Mouse (Mus musculus): ENCODE data around the gene Selenof. TPM values are rescaled to one million over a fixed set of nuclear protein-coding genes. Genes with fewer than 3 reads are reported as not detected.

The Selenof gene
- total RNA-seq, 4 experiments from 2014 or later: 133 to 136 (median 134) TPM

- DNase-seq (ENCODE audit: low spot score): no peak
Measured at GRCm38 (mm10) chr3:144563916-144564315, 6.2 kb upstream of the Selenof start.

- no peak for DNase-seq (ENCODE audit: low spot score)
Measured at GRCm38 (mm10) chr3:144565212-144565611, 4.9 kb upstream of the Selenof start.

GRCm38 (mm10) chr3:144568861-144569361, 1.2 kb upstream of the Selenof start:
- DNase-seq (ENCODE audit: low spot score): no peak

GRCm38 (mm10) chr3:144569401-144569971, 618 bp upstream of the Selenof start:
- peak; percentile 15 for DNase-seq (ENCODE audit: low spot score)

GRCm38 (mm10) chr3:144570816-144571487, 848 bp downstream of the Selenof start:
- DNase-seq (ENCODE audit: low spot score): no peak

GRCm38 (mm10) chr3:144574256-144574655, 4.2 kb downstream of the Selenof start:
- DNase-seq (ENCODE audit: low spot score): no peak

- DNase-seq (ENCODE audit: low spot score): no peak
Measured at GRCm38 (mm10) chr3:144577366-144578340, 7.5 kb downstream of the Selenof start.

- DNase-seq (ENCODE audit: low spot score): no peak
Measured at GRCm38 (mm10) chr3:144578921-144579320, 8.8 kb downstream of the Selenof start.

GRCm38 (mm10) chr3:144579796-144580195, 9.7 kb downstream of the Selenof start:
- no peak for DNase-seq (ENCODE audit: low spot score)

GRCm38 (mm10) chr3:144580281-144580680, 10.2 kb downstream of the Selenof start:
- DNase-seq (ENCODE audit: low spot score): no peak

GRCm38 (mm10) chr3:144581842-144582241, 11.7 kb downstream of the Selenof start:
- DNase-seq (ENCODE audit: low spot score): no peak

GRCm38 (mm10) chr3:144582306-144582705, 12.2 kb downstream of the Selenof start:
- no peak for DNase-seq (ENCODE audit: low spot score)

GRCm38 (mm10) chr3:144583789-144584188, 13.7 kb downstream of the Selenof start:
- DNase-seq (ENCODE audit: low spot score): no peak

GRCm38 (mm10) chr3:144584789-144585553, 14.9 kb downstream of the Selenof start:
- DNase-seq (ENCODE audit: low spot score): no peak

- peak; percentile 31 for DNase-seq (ENCODE audit: low spot score)
Measured at GRCm38 (mm10) chr3:144586731-144587130, 16.6 kb downstream of the Selenof start.

GRCm38 (mm10) chr3:144589189-144589890, 19.2 kb downstream of the Selenof start:
- DNase-seq (ENCODE audit: low spot score): no peak

- no peak for DNase-seq (ENCODE audit: low spot score)
Measured at GRCm38 (mm10) chr3:144592992-144593785, 23.1 kb downstream of the Selenof start.

GRCm38 (mm10) chr3:144597121-144597520, 27.0 kb downstream of the Selenof start:
- DNase-seq (ENCODE audit: low spot score): no peak

GRCm38 (mm10) chr3:144597790-144598467, 27.8 kb downstream of the Selenof start:
- DNase-seq (ENCODE audit: low spot score): no peak
